Mouse (Mus musculus) embryonic fibroblast, embryonic 13.5 days (primary cell): ENCODE measurements at regions not wholly inside any gene's neighbourhood (a gene's known extent, or its start where the extent isn't known, plus 50 kb on each side); places are given as distances from the start of the nearest gene placed in this dataset.

Source experiments
- CTCF ChIP-seq: IDR thresholded peaks from 2 replicates; pipeline ENCODE4 v1.5.1; 2011; ENCODE audit warnings: mild to moderate bottlenecking, control low read depth, low read length, moderate library complexity, borderline replicate concordance; ENCODE audit not compliant: insufficient read depth
- POLR2A ChIP-seq: IDR thresholded peaks from 2 replicates; pipeline ENCODE4 v1.6.1; 2011; ENCODE audit warnings: low read depth, mild to moderate bottlenecking, control low read depth, low read length, moderate library complexity

GRCm38 (mm10) chr13:52048777-52049176, 202.3 kb downstream of the Gadd45g start:
- TF ChIP-seq CTCF (no peak), POLR2A (no peak)
